Mouse (Mus musculus) midbrain, embryonic 15.5 days (tissue): ENCODE data around the gene Rbm44. TPM values are rescaled to one million over a fixed set of nuclear protein-coding genes. Genes with fewer than 3 reads are reported as not detected.

Source experiments
- ATAC-seq: fragments of 200-750 bp; cut with Nextera tagmentation; replicated peaks from 2 replicates; pipeline ENCODE4 v1.8.0; 2017; ENCODE audit warnings: moderate TSS enrichment
- H3K27ac ChIP-seq: fragments of 300-500 bp; sonication (generic); 2 replicates; pipeline ENCODE4 v1.5.1; 2015; ENCODE audit warnings: mild to moderate bottlenecking, inconsistent platforms
- H3K27me3 ChIP-seq: fragments of 300-500 bp; sonication (generic); replicated peaks from 2 replicates; pipeline ENCODE4 v1.6.1; 2015; ENCODE audit warnings: inconsistent platforms
- H3K36me3 ChIP-seq: fragments of 300-500 bp; sonication (generic); replicated peaks from 2 replicates; pipeline ENCODE4 v1.6.1; 2015; ENCODE audit warnings: inconsistent platforms
- H3K4me1 ChIP-seq: fragments of 300-500 bp; sonication (generic); 2 replicates; pipeline ENCODE4 v1.6.1; 2015; ENCODE audit warnings: inconsistent platforms
- H3K4me2 ChIP-seq: fragments of 300-500 bp; sonication (generic); 2 replicates; pipeline ENCODE4 v1.6.1; 2015; ENCODE audit warnings: inconsistent platforms, mild to moderate bottlenecking, moderate library complexity
- H3K4me3 ChIP-seq: fragments of 300-500 bp; sonication (generic); 2 replicates; pipeline ENCODE4 v1.5.1; 2015; ENCODE audit warnings: mild to moderate bottlenecking, inconsistent platforms
- H3K9ac ChIP-seq: fragments of 300-500 bp; sonication (generic); 2 replicates; pipeline ENCODE4 v1.6.1; 2015; ENCODE audit warnings: mild to moderate bottlenecking, inconsistent platforms
- H3K9me3 ChIP-seq: fragments of 300-500 bp; sonication (generic); 2 replicates; pipeline ENCODE4 v1.6.1; 2016; ENCODE audit warnings: inconsistent platforms
- WGBS: fragments of 180-500 bp; shearing (Covaris S2); methylation state at CpG from one replicate; pipeline ENCODE4 v1.1.7; 2015; ENCODE audit warnings: mixed read lengths; 5-methylcytosine and 5-hydroxymethylcytosine counted together
- polyA plus RNA-seq: library from polyadenylated mRNA; unstranded; fragments of >200 nt; fragmentation: Nextera tagmentation; extraction: Ambion mirVana; gene quantifications from 2 replicates; pipeline ENCODE4 v1.2.1, GENCODE M21; 2015

The Rbm44 gene
- polyA plus RNA-seq, 1 experiment from 2014 or later: 0.15 TPM

DNA sequence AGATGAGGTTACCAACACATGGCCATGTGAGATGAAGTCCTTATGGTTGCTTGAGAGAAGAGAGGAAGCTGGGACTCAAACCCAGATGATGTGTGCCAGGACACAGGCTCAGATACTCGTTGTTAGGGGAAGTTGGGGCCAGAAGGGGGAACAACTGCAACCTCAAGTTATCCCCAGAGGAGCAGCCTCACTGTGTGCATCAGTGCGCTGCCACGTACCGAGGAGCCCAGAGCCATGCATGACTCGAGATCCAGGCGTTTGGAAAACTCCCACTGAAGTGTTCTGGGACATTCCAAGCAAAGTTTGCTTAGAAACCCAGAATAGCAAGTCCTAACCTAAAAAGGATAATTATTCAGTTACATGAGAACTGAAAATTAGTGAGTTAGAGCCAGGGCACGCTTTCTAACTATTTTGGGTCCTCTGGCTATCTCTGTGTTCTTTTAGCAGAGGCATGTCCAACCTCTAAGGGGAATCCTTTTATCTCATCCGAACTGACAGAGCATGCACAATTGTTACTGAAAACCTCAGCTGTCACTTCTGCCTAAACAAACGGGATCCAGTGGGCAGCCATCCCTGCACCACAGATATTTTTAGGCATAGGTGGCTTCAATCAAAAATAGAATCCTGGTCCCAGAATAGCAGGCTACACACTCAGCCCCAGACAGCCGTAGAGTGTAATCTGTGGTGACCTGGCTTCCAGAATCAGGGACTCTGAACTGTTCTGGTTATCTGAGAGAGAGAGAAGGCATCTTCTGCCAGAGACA, 71.8 kb downstream of the Rbm44 start:
- no peaks in the 10 kb centered on the region for H3K27me3 ChIP-seq
- WGBS: 60% methylated on average over 10 of the region's 10 CpGs
- H3K27ac ChIP-seq: no peak overlapping the region
- H3K4me2 ChIP-seq: no peak overlapping the region
- H3K9ac ChIP-seq: no peak overlapping the region
- H3K9me3 ChIP-seq: no peaks in the 10 kb centered on the region
- H3K4me3 ChIP-seq: no peak overlapping the region
- ATAC-seq: no peak
- peaks cover 3% of the 10 kb centered on the region; the same call in 1 of the 2 replicates for H3K4me1 ChIP-seq
- H3K36me3 ChIP-seq: no peaks in the 10 kb centered on the region

DNA sequence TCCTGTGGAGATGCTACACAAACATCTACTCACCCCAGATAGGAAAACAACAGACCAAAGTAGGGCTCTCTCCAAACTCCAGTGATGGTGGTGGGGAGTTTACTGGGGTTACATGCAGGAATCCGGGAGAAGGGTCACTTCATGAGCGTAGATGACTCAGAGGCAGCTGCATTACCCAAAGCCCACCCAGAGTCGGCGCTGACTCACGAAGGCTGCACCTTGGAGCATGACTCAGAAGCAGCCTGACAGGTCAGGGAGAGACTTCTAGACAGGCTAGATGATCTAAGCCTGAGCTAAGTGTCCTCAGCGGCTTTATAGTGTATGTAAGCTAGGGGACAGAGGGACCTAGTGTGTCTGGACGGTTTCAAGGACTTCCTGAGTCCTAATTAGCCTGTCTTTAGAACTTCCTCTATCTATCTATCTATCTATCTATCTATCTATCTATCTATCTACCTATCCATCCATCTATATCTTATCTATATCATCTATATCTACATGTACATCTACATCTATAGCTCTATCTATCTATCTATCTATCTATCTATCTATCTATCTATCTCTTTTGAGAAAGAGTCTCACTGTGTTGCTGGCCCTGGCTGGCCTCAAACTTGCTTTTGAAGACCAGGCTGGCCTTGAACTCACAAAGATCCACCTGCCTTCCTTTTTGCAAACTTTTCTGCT, 74.9 kb downstream of the Rbm44 start:
- H3K4me1 ChIP-seq: no peaks in the 10 kb centered on the region
- no peak overlapping the region for H3K27ac ChIP-seq
- no peaks in the 10 kb centered on the region for H3K36me3 ChIP-seq
- 91% methylated on average over 7 of the region's 7 CpGs for WGBS
- no peaks in the 10 kb centered on the region for H3K27me3 ChIP-seq
- no peak for ATAC-seq
- H3K4me2 ChIP-seq: no peak overlapping the region
- H3K9me3 ChIP-seq: no peaks in the 10 kb centered on the region
- no peak overlapping the region for H3K4me3 ChIP-seq
- no peak overlapping the region for H3K9ac ChIP-seq

DNA sequence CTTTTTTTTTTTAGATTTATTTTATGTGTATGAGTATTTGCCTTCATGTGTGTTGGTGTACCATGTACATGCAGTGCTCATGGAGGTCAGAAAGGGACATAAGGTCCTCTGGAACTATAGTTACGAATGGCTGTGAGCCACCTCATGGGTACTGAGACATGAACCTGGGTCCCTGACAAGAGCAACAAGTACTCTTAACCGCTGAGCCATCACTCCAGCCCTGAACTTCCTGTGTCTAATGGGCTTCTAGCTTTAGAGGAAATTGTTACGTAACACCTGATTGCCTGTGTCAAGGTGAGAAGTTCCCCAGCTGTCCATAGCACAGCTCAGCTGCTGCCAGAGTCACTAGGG, 75.4 kb downstream of the Rbm44 start:
- H3K27me3 ChIP-seq: no peaks in the 10 kb centered on the region
- H3K36me3 ChIP-seq: no peaks in the 10 kb centered on the region
- H3K4me3 ChIP-seq: no peak overlapping the region
- ATAC-seq: no peak
- no peak overlapping the region for H3K4me2 ChIP-seq
- no peaks in the 10 kb centered on the region for H3K4me1 ChIP-seq
- 90% methylated on average over 3 of the region's 3 CpGs for WGBS
- no peaks in the 10 kb centered on the region for H3K9me3 ChIP-seq
- no peak overlapping the region for H3K9ac ChIP-seq
- no peak overlapping the region for H3K27ac ChIP-seq

Other genes starting within 250 kb of the Rbm44 start
- 0.23 and 0.46 TPM in 2 replicates for gene Mlph, start 230.0 kb upstream of the Rbm44 start, polyA plus RNA-seq
- not detected in 2 replicates for gene Prlh, start 192.0 kb upstream of the Rbm44 start, polyA plus RNA-seq
- 0.18 TPM in 1 of 2 replicates, not detected in the other for gene Rab17, start 175.4 kb upstream of the Rbm44 start, polyA plus RNA-seq
- 34.3 and 38.0 TPM in 2 replicates for gene Lrrfip1, start 146.4 kb upstream of the Rbm44 start, polyA plus RNA-seq
- gene Ramp1, start 34.7 kb downstream of the Rbm44 start, polyA plus RNA-seq: 5.4 and 6.5 TPM in 2 replicates
- 58.5 and 60.4 TPM in 2 replicates for gene Ube2f, start 105.2 kb downstream of the Rbm44 start, polyA plus RNA-seq
- gene Scly, start 153.2 kb downstream of the Rbm44 start, polyA plus RNA-seq: 12.6 and 12.7 TPM in 2 replicates
- 0.08 and 0.13 TPM in 2 replicates for gene Espnl, start 177.0 kb downstream of the Rbm44 start, polyA plus RNA-seq
- gene Klhl30, start 205.9 kb downstream of the Rbm44 start, polyA plus RNA-seq: 0.09 and 0.10 TPM in 2 replicates
- 0.27 and 0.56 TPM in 2 replicates for gene Erfe, start 221.3 kb downstream of the Rbm44 start, polyA plus RNA-seq